Mouse (Mus musculus): ENCODE data around the gene Kcnk10. TPM values are rescaled to one million over a fixed set of nuclear protein-coding genes. Genes with fewer than 3 reads are reported as not detected.

Gene Kcnk10
- polyA plus RNA-seq, 1 experiment = 1.5 TPM

- H3K4me3 ChIP-seq (ENCODE audit: control insufficient read depth, low read depth, low read length) = no peak overlapping the region
- no peaks in the 10 kb centered on the region for H3K36me3 ChIP-seq (ENCODE audit: control insufficient read depth, insufficient read depth, low read length)
- peaks cover 12% of the 10 kb centered on the region for H3K4me1 ChIP-seq (ENCODE audit: control insufficient read depth, insufficient read depth, low read length)
- H3K27me3 ChIP-seq (ENCODE audit: control insufficient read depth, insufficient read depth, low read length) = peaks cover 2% of the 10 kb centered on the region; the same call in 1 of the 2 replicates
- no peak overlapping the region for H3K27ac ChIP-seq (ENCODE audit: control insufficient read depth, insufficient read depth, low read depth, low read length)
- TF ChIP-seq CTCF (IDR thresholded peaks at IDR 0.05; ENCODE audit: control insufficient read depth, insufficient read depth, insufficient replicate concordance, low read depth, low read length) (no peak), POLR2A (IDR thresholded peaks at IDR 0.05; ENCODE audit: control insufficient read depth, low read depth, low read length) (no peak)
These were observed 8.7 kb downstream of the Kcnk10 start for GRCm38 (mm10) chr12:98569380-98569779.

- H3K4me1 ChIP-seq (ENCODE audit: control insufficient read depth, insufficient read depth, low read length) = peaks cover 6% of the 10 kb centered on the region
- H3K36me3 ChIP-seq (ENCODE audit: control insufficient read depth, insufficient read depth, low read length) = no peaks in the 10 kb centered on the region
- TF ChIP-seq POLR2A (IDR thresholded peaks at IDR 0.05; ENCODE audit: control insufficient read depth, low read depth, low read length) (no peak), CTCF (IDR thresholded peaks at IDR 0.05; ENCODE audit: control insufficient read depth, insufficient read depth, insufficient replicate concordance, low read depth, low read length) (no peak)
These were observed 10.2 kb downstream of the Kcnk10 start for GRCm38 (mm10) chr12:98567877-98568276.

DNA sequence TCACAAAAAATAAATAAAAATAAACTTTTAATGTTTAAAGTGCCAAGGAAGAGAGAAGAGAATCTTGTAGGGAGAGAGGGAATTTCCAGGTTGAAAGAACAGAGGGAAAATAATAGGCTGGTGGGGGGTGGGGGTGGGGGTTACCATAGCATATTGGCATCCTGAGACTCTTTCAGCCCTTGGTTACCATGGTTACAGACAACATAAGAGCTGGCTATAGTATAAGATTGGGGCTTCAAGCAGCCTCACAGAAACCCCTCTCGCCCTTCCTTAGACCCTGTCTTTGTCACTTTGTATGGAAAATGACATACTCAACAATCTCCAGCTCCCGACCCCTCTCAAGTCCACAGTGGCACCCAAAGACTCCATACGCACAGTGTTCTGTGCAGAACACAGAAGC is 13.7 kb downstream of the Kcnk10 start:
- no peak overlapping the region for H3K4me3 ChIP-seq (ENCODE audit: control insufficient read depth, low read depth, low read length)
- no peaks in the 10 kb centered on the region for H3K27me3 ChIP-seq (ENCODE audit: control insufficient read depth, insufficient read depth, low read length)
- H3K27ac ChIP-seq (ENCODE audit: control insufficient read depth, insufficient read depth, low read depth, low read length) = no peak overlapping the region
- H3K4me1 ChIP-seq (ENCODE audit: control insufficient read depth, insufficient read depth, low read length) = peaks cover 3% of the 10 kb centered on the region; the same call in 1 of the 2 replicates
- TF ChIP-seq POLR2A (IDR thresholded peaks at IDR 0.05; ENCODE audit: control insufficient read depth, low read depth, low read length) (no peak), CTCF (IDR thresholded peaks at IDR 0.05; ENCODE audit: control insufficient read depth, insufficient read depth, insufficient replicate concordance, low read depth, low read length) (no peak)
- H3K36me3 ChIP-seq (ENCODE audit: control insufficient read depth, insufficient read depth, low read length) = no peaks in the 10 kb centered on the region

More at GRCm38 (mm10) chr12:98567877-98568276, 10.2 kb downstream of the Kcnk10 start:
- Histone ChIP-seq H3K27ac (ENCODE audit: control insufficient read depth, insufficient read depth, low read depth, low read length) (no peak overlapping the region), H3K4me3 (ENCODE audit: control insufficient read depth, low read depth, low read length) (no peak overlapping the region), H3K27me3 (ENCODE audit: control insufficient read depth, insufficient read depth, low read length) (no peaks in the 10 kb centered on the region)

DNA sequence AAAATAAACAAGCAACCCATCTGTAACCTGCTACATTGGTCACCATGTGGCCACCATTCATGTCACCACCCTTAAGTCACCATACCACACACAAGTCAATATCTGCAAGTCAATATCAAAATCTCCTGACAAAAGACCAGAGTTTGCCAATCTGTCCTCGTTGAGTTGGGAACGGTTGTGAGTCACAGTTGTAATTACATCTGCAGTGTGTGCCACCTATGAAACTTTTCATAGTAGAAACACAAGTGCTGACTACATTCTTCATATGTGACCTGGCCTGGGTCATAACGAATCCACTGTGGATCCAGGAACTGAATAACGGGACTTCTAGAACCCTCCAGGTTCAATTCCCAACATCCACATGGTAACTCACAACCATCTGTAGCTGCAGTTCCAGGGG is 14.8 kb downstream of the Kcnk10 start:
- H3K27me3 ChIP-seq (ENCODE audit: control insufficient read depth, insufficient read depth, low read length) = no peaks in the 10 kb centered on the region
- peaks cover 2% of the 10 kb centered on the region; the same call in 1 of the 2 replicates for H3K4me1 ChIP-seq (ENCODE audit: control insufficient read depth, insufficient read depth, low read length)
- H3K36me3 ChIP-seq (ENCODE audit: control insufficient read depth, insufficient read depth, low read length) = no peaks in the 10 kb centered on the region
- H3K4me3 ChIP-seq (ENCODE audit: control insufficient read depth, low read depth, low read length) = no peak overlapping the region
- TF ChIP-seq CTCF (IDR thresholded peaks at IDR 0.05; ENCODE audit: control insufficient read depth, insufficient read depth, insufficient replicate concordance, low read depth, low read length) (no peak), POLR2A (IDR thresholded peaks at IDR 0.05; ENCODE audit: control insufficient read depth, low read depth, low read length) (no peak)
- H3K27ac ChIP-seq (ENCODE audit: control insufficient read depth, insufficient read depth, low read depth, low read length) = no peak overlapping the region

- Histone ChIP-seq H3K36me3 (ENCODE audit: control insufficient read depth, insufficient read depth, low read length) (no peaks in the 10 kb centered on the region), H3K27me3 (ENCODE audit: control insufficient read depth, insufficient read depth, low read length) (no peaks in the 10 kb centered on the region), H3K27ac (ENCODE audit: control insufficient read depth, insufficient read depth, low read depth, low read length) (no peak overlapping the region), H3K4me1 (ENCODE audit: control insufficient read depth, insufficient read depth, low read length) (peaks cover 2% of the 10 kb centered on the region; the same call in 1 of the 2 replicates), H3K4me3 (ENCODE audit: control insufficient read depth, low read depth, low read length) (no peak overlapping the region)
- TF ChIP-seq POLR2A (IDR thresholded peaks at IDR 0.05; ENCODE audit: control insufficient read depth, low read depth, low read length) = no peak
- no peak for TF ChIP-seq CTCF (IDR thresholded peaks at IDR 0.05; ENCODE audit: control insufficient read depth, insufficient read depth, insufficient replicate concordance, low read depth, low read length)
These were observed 15.7 kb downstream of the Kcnk10 start for GRCm38 (mm10) chr12:98562341-98562977.

DNA sequence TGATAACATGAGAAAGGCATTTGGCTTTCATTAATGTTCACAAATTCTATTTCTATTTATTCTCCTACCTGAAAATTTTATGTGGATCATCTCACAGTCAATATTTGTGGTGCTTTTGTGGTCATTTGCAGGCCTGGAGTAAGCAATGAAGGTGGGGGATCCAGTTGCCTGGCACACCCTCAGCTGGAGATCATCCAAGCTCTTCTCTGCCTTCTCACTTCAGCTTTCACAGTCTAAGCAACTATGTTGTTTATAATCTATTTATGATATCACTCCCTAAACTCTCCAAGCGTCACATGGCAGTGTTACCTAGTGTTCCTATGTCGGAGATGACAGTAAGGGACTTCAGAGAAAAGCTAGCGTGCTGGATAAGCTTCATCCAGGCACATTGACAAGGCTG is 18.1 kb downstream of the Kcnk10 start:
- H3K4me3 ChIP-seq (ENCODE audit: control insufficient read depth, low read depth, low read length) = no peak overlapping the region
- no peaks in the 10 kb centered on the region for H3K36me3 ChIP-seq (ENCODE audit: control insufficient read depth, insufficient read depth, low read length)
- no peak overlapping the region for H3K27ac ChIP-seq (ENCODE audit: control insufficient read depth, insufficient read depth, low read depth, low read length)
- TF ChIP-seq POLR2A (IDR thresholded peaks at IDR 0.05; ENCODE audit: control insufficient read depth, low read depth, low read length) = no peak
- no peak for TF ChIP-seq CTCF (IDR thresholded peaks at IDR 0.05; ENCODE audit: control insufficient read depth, insufficient read depth, insufficient replicate concordance, low read depth, low read length)
- H3K27me3 ChIP-seq (ENCODE audit: control insufficient read depth, insufficient read depth, low read length) = no peaks in the 10 kb centered on the region
- peaks cover 2% of the 10 kb centered on the region; the same call in 1 of the 2 replicates for H3K4me1 ChIP-seq (ENCODE audit: control insufficient read depth, insufficient read depth, low read length)

DNA sequence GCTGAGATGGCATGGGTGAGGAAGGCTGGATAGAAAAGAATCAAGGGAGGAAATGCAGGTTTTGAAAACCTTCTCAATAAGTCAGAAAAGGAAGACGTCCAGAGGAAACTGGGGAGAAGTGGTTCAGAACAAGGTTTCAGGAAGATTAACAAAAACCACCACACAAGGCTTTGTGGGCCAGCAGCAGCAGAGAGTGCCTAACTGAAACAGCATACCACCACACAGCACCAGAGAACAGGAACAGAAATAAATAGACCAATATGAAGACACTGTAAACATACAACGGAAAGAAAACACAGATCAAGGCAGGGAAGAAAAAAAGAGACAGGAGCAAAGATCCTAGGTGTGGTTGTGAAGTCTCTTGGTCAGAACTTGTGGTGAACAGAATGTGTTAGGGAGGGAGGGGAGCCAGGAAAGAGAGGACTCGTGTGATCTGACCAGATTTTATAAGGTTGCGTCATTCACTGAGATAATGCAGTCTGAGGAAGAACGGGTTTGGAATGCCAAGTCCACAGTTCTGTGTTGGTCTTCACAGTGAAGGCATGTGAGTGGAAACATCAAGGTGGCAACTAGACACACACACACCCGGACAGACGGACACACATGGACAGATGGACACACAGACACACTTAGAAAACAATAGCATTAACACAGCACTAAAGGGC is 21.0 kb downstream of the Kcnk10 start:
- Histone ChIP-seq H3K36me3 (ENCODE audit: control insufficient read depth, insufficient read depth, low read length) (no peaks in the 10 kb centered on the region), H3K4me3 (ENCODE audit: control insufficient read depth, low read depth, low read length) (no peak overlapping the region), H3K27ac (ENCODE audit: control insufficient read depth, insufficient read depth, low read depth, low read length) (no peak overlapping the region), H3K4me1 (ENCODE audit: control insufficient read depth, insufficient read depth, low read length) (no peaks in the 10 kb centered on the region), H3K27me3 (ENCODE audit: control insufficient read depth, insufficient read depth, low read length) (no peaks in the 10 kb centered on the region)
- TF ChIP-seq POLR2A (IDR thresholded peaks at IDR 0.05; ENCODE audit: control insufficient read depth, low read depth, low read length) (no peak), CTCF (IDR thresholded peaks at IDR 0.05; ENCODE audit: control insufficient read depth, insufficient read depth, insufficient replicate concordance, low read depth, low read length) (no peak)

Data from testis, adult 2 months (tissue).